Mouse (Mus musculus): ENCODE results near the gene Gmeb1. TPM values are rescaled to one million over a fixed set of nuclear protein-coding genes. Genes with fewer than 3 reads are reported as not detected.

Gmeb1 gene
- total and polyA plus RNA-seq, 2 experiments from 2014 or later: 19.1 to 29.9 TPM

GRCm38 (mm10) chr4:132194373-132194772 lies 67.0 kb downstream of the Gmeb1 start:
- WGBS: 96% methylated on average over 6 of the region's 6 CpGs
- ATAC-seq: no peak

GRCm38 (mm10) chr4:132187826-132188401 lies 73.5 kb downstream of the Gmeb1 start:
- Histone ChIP-seq H3K27ac (no peak overlapping the region), H3K9ac (replicated peaks; ENCODE audit: low read length) (no peak overlapping the region), H3K9me3 (ENCODE audit: low read length) (no peaks in the 10 kb centered on the region), H3K4me2 (ENCODE audit: low read depth, low read length) (no peak overlapping the region), H3K27me3 (ENCODE audit: insufficient read depth, low read length) (no peaks in the 10 kb centered on the region), H3K4me3 (ENCODE audit: low read length) (no peak overlapping the region), H3K4me1 (ENCODE audit: insufficient read depth, low read length) (no peaks in the 10 kb centered on the region), H3K36me3 (ENCODE audit: insufficient read depth, low read length) (peaks cover 12% of the 10 kb centered on the region)
- WGBS: 94% methylated on average over 2 of the region's 2 CpGs
- no peak for DNase-seq (ENCODE audit: low spot score)
- ATAC-seq: no peak
- no peak for TF ChIP-seq CTCF (IDR thresholded peaks at IDR 0.05; ENCODE audit: low read depth)

More at GRCm38 (mm10) chr4:132194373-132194772, 67.0 kb downstream of the Gmeb1 start:
- H3K4me3 ChIP-seq (ENCODE audit: low read length): no peak overlapping the region
- no peaks in the 10 kb centered on the region for H3K27me3 ChIP-seq (ENCODE audit: insufficient read depth, low read length)
- no peak for DNase-seq (ENCODE audit: low spot score)
- H3K9ac ChIP-seq (replicated peaks; ENCODE audit: low read length): no peak overlapping the region
- no peak overlapping the region for H3K4me2 ChIP-seq (ENCODE audit: low read depth, low read length)
- no peaks in the 10 kb centered on the region for H3K36me3 ChIP-seq (ENCODE audit: insufficient read depth, low read length)
- no peaks in the 10 kb centered on the region for H3K9me3 ChIP-seq (ENCODE audit: low read length)
- H3K27ac ChIP-seq: no peak overlapping the region
- H3K4me1 ChIP-seq (ENCODE audit: insufficient read depth, low read length): peaks cover 4% of the 10 kb centered on the region; the same call in 1 of the 2 replicates
- no peak for TF ChIP-seq CTCF (IDR thresholded peaks at IDR 0.05; ENCODE audit: low read depth)

- DNase-seq (ENCODE audit: low spot score) (no peak), ATAC-seq (no peak)
- WGBS: 92% methylated on average over 3 of the region's 3 CpGs
- Histone ChIP-seq H3K27me3 (ENCODE audit: insufficient read depth, low read length) (no peaks in the 10 kb centered on the region), H3K4me3 (ENCODE audit: low read length) (no peak overlapping the region), H3K4me1 (ENCODE audit: insufficient read depth, low read length) (no peaks in the 10 kb centered on the region), H3K27ac (no peak overlapping the region), H3K36me3 (ENCODE audit: insufficient read depth, low read length) (peaks cover 13% of the 10 kb centered on the region), H3K4me2 (ENCODE audit: low read depth, low read length) (no peak overlapping the region), H3K9me3 (ENCODE audit: low read length) (no peaks in the 10 kb centered on the region), H3K9ac (replicated peaks; ENCODE audit: low read length) (no peak overlapping the region)
- no peak for TF ChIP-seq CTCF (IDR thresholded peaks at IDR 0.05; ENCODE audit: low read depth)
Measured at GRCm38 (mm10) chr4:132183162-132183561, 78.2 kb downstream of the Gmeb1 start.

GRCm38 (mm10) chr4:132181721-132182658 lies 79.4 kb downstream of the Gmeb1 start:
- H3K4me3 ChIP-seq (ENCODE audit: low read length): no peak overlapping the region
- DNase-seq (ENCODE audit: low spot score): no peak
- no peak overlapping the region for H3K27ac ChIP-seq
- TF ChIP-seq CTCF (IDR thresholded peaks at IDR 0.05; ENCODE audit: low read depth): peak; percentile 37
- no peaks in the 10 kb centered on the region for H3K9me3 ChIP-seq (ENCODE audit: low read length)
- H3K4me1 ChIP-seq (ENCODE audit: insufficient read depth, low read length): no peaks in the 10 kb centered on the region
- H3K36me3 ChIP-seq (ENCODE audit: insufficient read depth, low read length): peaks cover 13% of the 10 kb centered on the region
- 63% methylated on average over 22 of the region's 22 CpGs for WGBS
- H3K9ac ChIP-seq (replicated peaks; ENCODE audit: low read length): no peak overlapping the region
- H3K27me3 ChIP-seq (ENCODE audit: insufficient read depth, low read length): no peaks in the 10 kb centered on the region
- no peak overlapping the region for H3K4me2 ChIP-seq (ENCODE audit: low read depth, low read length)
- ATAC-seq: no peak

GRCm38 (mm10) chr4:132180710-132181109 lies 80.7 kb downstream of the Gmeb1 start:
- peak; percentile 53 for TF ChIP-seq CTCF (IDR thresholded peaks at IDR 0.05; ENCODE audit: low read depth)
- Histone ChIP-seq H3K27me3 (ENCODE audit: insufficient read depth, low read length) (no peaks in the 10 kb centered on the region), H3K4me2 (ENCODE audit: low read depth, low read length) (no peak overlapping the region), H3K36me3 (ENCODE audit: insufficient read depth, low read length) (peaks cover 11% of the 10 kb centered on the region), H3K4me3 (ENCODE audit: low read length) (no peak overlapping the region), H3K9me3 (ENCODE audit: low read length) (no peaks in the 10 kb centered on the region), H3K9ac (replicated peaks; ENCODE audit: low read length) (no peak overlapping the region), H3K4me1 (ENCODE audit: insufficient read depth, low read length) (no peaks in the 10 kb centered on the region), H3K27ac (no peak overlapping the region)
- DNase-seq (ENCODE audit: low spot score) (peak; percentile 59), ATAC-seq (no peak)
- WGBS: 71% methylated on average over 9 of the region's 9 CpGs

GRCm38 (mm10) chr4:132178630-132179059 lies 82.8 kb downstream of the Gmeb1 start:
- ATAC-seq (peak; percentile 90), DNase-seq (ENCODE audit: low spot score) (peak; percentile 86)
- Histone ChIP-seq H3K36me3 (ENCODE audit: insufficient read depth, low read length) (peaks cover 6% of the 10 kb centered on the region; the same call in 1 of the 2 replicates), H3K27me3 (ENCODE audit: insufficient read depth, low read length) (no peaks in the 10 kb centered on the region), H3K4me2 (ENCODE audit: low read depth, low read length) (no peak overlapping the region), H3K27ac (no peak overlapping the region), H3K9me3 (ENCODE audit: low read length) (no peaks in the 10 kb centered on the region), H3K4me1 (ENCODE audit: insufficient read depth, low read length) (no peaks in the 10 kb centered on the region), H3K4me3 (ENCODE audit: low read length) (no peak overlapping the region), H3K9ac (replicated peaks; ENCODE audit: low read length) (no peak overlapping the region)
- TF ChIP-seq CTCF (IDR thresholded peaks at IDR 0.05; ENCODE audit: low read depth): peak; percentile 94
- WGBS: 6% methylated on average over 10 of the region's 10 CpGs

All from hindbrain, postnatal 0 days (tissue).